Mouse (Mus musculus): ENCODE measurements around the gene Tprn. TPM values are rescaled to one million over a fixed set of nuclear protein-coding genes. Genes with fewer than 3 reads are reported as not detected.

Gene Tprn
- total and polyA plus RNA-seq, 3 experiments = 7.0 to 19.3 (median 13.1) TPM

- in situ Hi-C loops (cut with MboI; ENCODE audit: low pct_ligation_motif_present, low pct_unique_long_range_greater_than_20kb, low sequenced_read_pairs) (no loop called here), dilution Hi-C loops (cut with MboI; ENCODE audit: extremely low pct_ligation_motif_present, extremely low pct_unique_long_range_greater_than_20kb, low sequenced_read_pairs) (no loop called here)
- Histone ChIP-seq H3K27me3 (replicated peaks) (peaks cover 45% of the 10 kb centered on the region), H3K4me2 (ENCODE audit: insufficient read depth, low read depth, poor library complexity, severe bottlenecking) (peak overlapping the region; percentile 89), H3K36me3 (replicated peaks in 1 of 2; ENCODE audit: control insufficient read depth in 1 of 2, insufficient read depth in 1 of 2, low read length in 1 of 2) (peaks cover 16 to 30% of the 10 kb centered on the region in 2 experiments), H3K9ac (ENCODE audit: insufficient read depth, low read depth) (no peak overlapping the region), H3K4me3 (replicated peaks in 1 of 3; ENCODE audit: low read depth in 2 of 3, low read length in 2 of 3, poor library complexity in 1 of 3) (peak overlapping the region in 2 of 3 experiments; percentile 44 to 49), H3K9me3 (replicated peaks; ENCODE audit: low read length) (no peaks in the 10 kb centered on the region), H3K4me1 (ENCODE audit: control insufficient read depth in 1 of 2, insufficient read depth in 2 of 2) (peaks cover 8 to 16% of the 10 kb centered on the region in 2 experiments), H3K79me2 (replicated peaks; ENCODE audit: control insufficient read depth, extremely low read depth, insufficient read depth, poor library complexity, severe bottlenecking) (no peaks in the 10 kb centered on the region), H3K27ac (ENCODE audit: insufficient read depth, low read depth) (no peak overlapping the region)
- TF ChIP-seq ETS1 (conservative IDR thresholded peaks at IDR 0.05; ENCODE audit: low read depth, low read length) = no peak
- TF ChIP-seq USF2 (conservative IDR thresholded peaks at IDR 0.05; ENCODE audit: low read depth, low read length) = no peak
- no peak for TF ChIP-seq MYC (IDR thresholded peaks at IDR 0.05; ENCODE audit: low read depth, low read length)
- no peak for TF ChIP-seq JUN (IDR thresholded peaks at IDR 0.05; ENCODE audit: insufficient read depth, low read depth, low read length)
- TF ChIP-seq EP300 (IDR thresholded peaks at IDR 0.05; ENCODE audit: low read length) = no peak
- TF ChIP-seq ELF1 (IDR thresholded peaks at IDR 0.05; ENCODE audit: low read depth, low read length) = no peak
- no peak for TF ChIP-seq RCOR1 (conservative IDR thresholded peaks at IDR 0.05; ENCODE audit: low read depth, low read length)
- TF ChIP-seq MEF2A (IDR thresholded peaks at IDR 0.05; ENCODE audit: borderline replicate concordance, low read depth, low read length) = no peak
- no peak for TF ChIP-seq ZC3H11A (IDR thresholded peaks at IDR 0.05; ENCODE audit: low read depth, low read length)
- TF ChIP-seq BHLHE40 (IDR thresholded peaks at IDR 0.05; ENCODE audit: low read depth, low read length) = no peak
- no peak for TF ChIP-seq CHD2 (IDR thresholded peaks at IDR 0.05; ENCODE audit: low read length)
- no peak for TF ChIP-seq POLR2AphosphoS2 (IDR thresholded peaks at IDR 0.05; ENCODE audit: low read depth, low read length)
- TF ChIP-seq CHD1 (IDR thresholded peaks at IDR 0.05; ENCODE audit: low read depth, low read length) = no peak
- no peak for TF ChIP-seq MXI1 (IDR thresholded peaks at IDR 0.05; ENCODE audit: low read depth, low read length)
- no peak for TF ChIP-seq USF1 (IDR thresholded peaks at IDR 0.05; ENCODE audit: low read depth, low read length)
- TF ChIP-seq NRF1 (IDR thresholded peaks at IDR 0.05; ENCODE audit: low read depth, low read length) = no peak
- TF ChIP-seq NELFE (IDR thresholded peaks at IDR 0.05; ENCODE audit: low read depth, low read length) = no peak
- no peak for TF ChIP-seq SIN3A (IDR thresholded peaks at IDR 0.05; ENCODE audit: low read length)
- no peak for TF ChIP-seq TBP (conservative IDR thresholded peaks at IDR 0.05; ENCODE audit: low read depth, low read length)
- TF ChIP-seq KAT2A (IDR thresholded peaks at IDR 0.05; ENCODE audit: insufficient replicate concordance, low read length) = no peak
- DNase-seq (ENCODE audit: extremely low read depth) = no peak
These were observed 21.0 kb upstream of the Tprn start for GRCm38 (mm10) chr2:25241438-25241775.

DNA sequence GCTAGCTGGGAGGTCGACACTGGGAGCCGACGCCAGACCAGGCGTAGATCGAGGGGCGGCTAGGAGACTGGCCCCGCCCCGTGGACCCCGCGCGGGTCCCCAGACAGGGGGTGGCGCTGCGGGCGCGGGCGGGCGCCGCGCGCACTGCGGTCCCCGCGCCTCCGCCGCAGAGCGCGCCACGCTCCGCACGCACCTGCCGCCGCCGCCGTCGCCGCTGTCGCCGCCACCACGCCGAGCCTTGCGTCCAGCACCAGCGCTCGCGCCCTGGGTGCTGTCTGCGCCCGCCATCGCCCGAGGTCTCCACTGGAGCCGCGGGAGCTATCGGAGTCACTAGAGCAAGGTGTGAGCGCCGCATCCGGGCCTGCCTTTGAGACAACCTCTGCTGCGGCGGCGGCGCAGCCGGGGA lies 20.3 kb upstream of the Tprn start, which contains the start of the genes Rnf208 and Cysrt1:
Rnf208 (plus strand) TSS at position 155 of the 406 bp plus-strand sequence.
Cysrt1 (minus strand) TSS at position 352 of the 406 bp plus-strand sequence.
- H3K27me3 ChIP-seq (replicated peaks) = peaks cover 39% of the 10 kb centered on the region
- dilution Hi-C loops (cut with MboI; ENCODE audit: extremely low pct_ligation_motif_present, extremely low pct_unique_long_range_greater_than_20kb, low sequenced_read_pairs) = no loop called here

More for the DNA sequence above, 20.3 kb upstream of the Tprn start, which contains the start of the genes Rnf208 and Cysrt1:
- Histone ChIP-seq H3K9ac (ENCODE audit: insufficient read depth, low read depth) (peak within 1 kb of the TSS; percentile 16; the same call in 1 of the 2 replicates), H3K4me3 (replicated peaks in 1 of 3; ENCODE audit: low read depth in 2 of 3, low read length in 2 of 3, poor library complexity in 1 of 3) (peak within 1 kb of the TSS; percentile 29 to 62 (median 49)), H3K36me3 (replicated peaks in 1 of 2; ENCODE audit: control insufficient read depth in 1 of 2, insufficient read depth in 1 of 2, low read length in 1 of 2) (peaks cover 22 to 37% of the 10 kb centered on the region in 2 experiments), H3K4me1 (ENCODE audit: control insufficient read depth in 1 of 2, insufficient read depth in 2 of 2) (peaks cover 8 to 16% of the 10 kb centered on the region in 2 experiments), H3K27ac (ENCODE audit: insufficient read depth, low read depth) (no peak within 1 kb of the TSS), H3K79me2 (replicated peaks; ENCODE audit: control insufficient read depth, extremely low read depth, insufficient read depth, poor library complexity, severe bottlenecking) (no peaks in the 10 kb centered on the region), H3K4me2 (ENCODE audit: insufficient read depth, low read depth, poor library complexity, severe bottlenecking) (peak within 1 kb of the TSS; percentile 89), H3K9me3 (replicated peaks; ENCODE audit: low read length) (no peaks in the 10 kb centered on the region)
- in situ Hi-C loops (cut with MboI; ENCODE audit: low pct_ligation_motif_present, low pct_unique_long_range_greater_than_20kb, low sequenced_read_pairs) = no loop called here
- TF ChIP-seq SMC3 (IDR thresholded peaks at IDR 0.05; ENCODE audit: low read depth, low read length) (no peak), GABPA (IDR thresholded peaks at IDR 0.05; ENCODE audit: insufficient replicate concordance, low read depth, low read length) (no peak), USF2 (conservative IDR thresholded peaks at IDR 0.05; ENCODE audit: low read depth, low read length) (no peak), NELFE (IDR thresholded peaks at IDR 0.05; ENCODE audit: low read depth, low read length) (no peak)
- no peak for DNase-seq (ENCODE audit: extremely low read depth)
